Mouse (Mus musculus): ENCODE measurements around the gene Zfp213.

The Zfp213 gene

GRCm38 (mm10) chr17:23572059-23572458 is 8.0 kb upstream of the Zfp213 start:
- no peak for DNase-seq (ENCODE audit: low spot score)

DNA sequence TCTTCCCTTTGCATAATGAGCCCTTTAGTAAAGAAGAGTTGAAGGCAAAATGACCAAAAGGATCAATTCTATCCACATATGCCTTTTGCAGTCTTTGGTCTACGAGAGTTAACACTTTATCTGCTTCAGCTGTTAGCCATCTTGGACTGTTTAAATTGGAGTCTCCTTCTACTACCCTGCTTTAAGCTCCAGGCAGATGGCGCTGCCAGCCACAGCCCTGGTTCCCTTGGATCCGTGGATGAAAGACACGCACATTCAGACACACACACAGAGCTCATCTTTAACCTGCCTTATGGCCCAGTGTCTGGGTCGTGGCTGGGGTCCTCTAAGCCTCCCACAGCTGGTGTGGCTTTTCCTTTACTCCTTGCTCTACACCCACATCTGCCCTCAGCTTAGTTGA is 7.0 kb upstream of the Zfp213 start:
- no peak for DNase-seq (ENCODE audit: low spot score)

DNA sequence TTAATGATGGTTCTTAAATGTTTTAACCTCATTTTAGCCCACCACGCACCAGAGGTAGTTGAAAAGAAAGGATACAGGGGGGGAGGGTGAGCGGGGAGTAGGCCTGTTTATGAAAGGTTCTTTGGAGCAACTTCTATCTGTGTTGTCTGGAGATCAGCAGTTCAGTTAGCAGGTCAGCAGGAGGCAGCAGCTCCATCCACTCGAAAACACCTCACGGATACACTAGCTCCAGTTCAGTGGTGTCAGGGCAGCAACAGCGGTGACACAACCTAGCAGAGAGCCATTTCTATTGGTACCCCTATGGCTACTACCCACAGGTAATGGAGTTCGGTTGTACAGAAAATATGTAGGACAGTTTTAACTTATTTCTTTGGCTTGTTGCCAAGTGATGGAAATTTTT is 6.0 kb upstream of the Zfp213 start:
- DNase-seq (ENCODE audit: low spot score) = peak; percentile 42

GRCm38 (mm10) chr17:23568370-23568769 is 4.3 kb upstream of the Zfp213 start:
- no peak for DNase-seq (ENCODE audit: low spot score)

- no peak for DNase-seq (ENCODE audit: low spot score)
Measured at GRCm38 (mm10) chr17:23566787-23567186, 2.7 kb upstream of the Zfp213 start.

DNA sequence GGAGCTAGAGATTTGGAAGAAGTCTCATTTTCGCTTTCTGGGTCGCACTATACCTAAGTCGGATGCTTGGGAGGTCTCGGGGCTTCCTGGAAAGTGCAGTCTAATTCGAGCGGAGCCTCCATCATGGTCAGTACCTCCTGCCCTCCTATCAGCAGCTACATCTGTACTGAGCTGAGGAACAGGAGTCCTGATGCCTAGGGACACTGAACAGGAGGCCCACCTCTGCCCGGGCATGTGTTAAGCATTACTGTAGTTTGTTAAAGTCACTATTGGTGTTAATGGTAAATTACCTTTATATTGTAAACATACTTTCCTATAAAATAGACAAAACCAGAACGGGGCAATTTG is 304 bp upstream of the Zfp213 start:
- no peak for DNase-seq (ENCODE audit: low spot score)

DNA sequence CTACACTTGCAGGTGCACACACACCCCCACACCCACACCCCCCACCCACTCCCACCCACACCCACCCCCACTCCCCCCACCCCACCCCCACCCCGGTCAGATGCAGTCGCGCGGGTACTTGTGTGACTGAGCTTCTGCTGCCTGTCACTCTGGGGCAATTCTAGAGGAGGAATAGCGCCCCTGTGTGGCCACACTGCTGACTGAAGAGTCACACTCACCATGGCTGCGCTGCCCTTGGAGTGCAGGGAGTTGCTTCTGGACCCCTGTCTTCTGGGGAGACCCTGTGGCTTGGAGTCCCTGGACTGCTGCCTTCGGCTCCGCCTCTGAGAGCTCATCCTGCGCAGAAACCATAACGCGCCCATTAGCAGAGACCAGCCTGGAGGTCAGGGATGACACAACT is 4.3 kb downstream of the Zfp213 start:
- peak; percentile 59 for DNase-seq (ENCODE audit: low spot score)

GRCm38 (mm10) chr17:23555243-23555916 is 8.7 kb downstream of the Zfp213 start:
- no peak for DNase-seq (ENCODE audit: low spot score)

DNA sequence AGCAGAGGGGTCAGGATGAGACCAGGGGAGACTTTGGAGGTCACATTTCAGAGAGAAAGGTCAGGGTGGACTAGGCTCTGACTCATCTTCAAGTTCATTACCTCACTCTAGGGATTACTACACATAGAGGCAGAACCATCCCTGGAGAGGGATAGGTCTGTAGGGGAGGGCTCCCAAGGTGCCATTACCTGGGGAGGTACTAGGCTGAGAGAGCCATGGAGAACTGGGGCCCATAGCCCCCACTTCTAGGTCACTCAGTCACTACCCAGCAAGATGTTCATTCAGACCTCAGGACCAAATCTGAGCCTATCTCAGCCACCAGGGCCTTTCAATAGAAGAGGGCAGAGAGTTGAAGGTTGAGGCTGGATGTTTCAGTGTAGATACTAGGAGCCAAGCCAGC is 9.7 kb downstream of the Zfp213 start:
- DNase-seq (ENCODE audit: low spot score) = no peak

- no peak for DNase-seq (ENCODE audit: low spot score)
Measured at GRCm38 (mm10) chr17:23553634-23554120, 10.4 kb downstream of the Zfp213 start.

DNA sequence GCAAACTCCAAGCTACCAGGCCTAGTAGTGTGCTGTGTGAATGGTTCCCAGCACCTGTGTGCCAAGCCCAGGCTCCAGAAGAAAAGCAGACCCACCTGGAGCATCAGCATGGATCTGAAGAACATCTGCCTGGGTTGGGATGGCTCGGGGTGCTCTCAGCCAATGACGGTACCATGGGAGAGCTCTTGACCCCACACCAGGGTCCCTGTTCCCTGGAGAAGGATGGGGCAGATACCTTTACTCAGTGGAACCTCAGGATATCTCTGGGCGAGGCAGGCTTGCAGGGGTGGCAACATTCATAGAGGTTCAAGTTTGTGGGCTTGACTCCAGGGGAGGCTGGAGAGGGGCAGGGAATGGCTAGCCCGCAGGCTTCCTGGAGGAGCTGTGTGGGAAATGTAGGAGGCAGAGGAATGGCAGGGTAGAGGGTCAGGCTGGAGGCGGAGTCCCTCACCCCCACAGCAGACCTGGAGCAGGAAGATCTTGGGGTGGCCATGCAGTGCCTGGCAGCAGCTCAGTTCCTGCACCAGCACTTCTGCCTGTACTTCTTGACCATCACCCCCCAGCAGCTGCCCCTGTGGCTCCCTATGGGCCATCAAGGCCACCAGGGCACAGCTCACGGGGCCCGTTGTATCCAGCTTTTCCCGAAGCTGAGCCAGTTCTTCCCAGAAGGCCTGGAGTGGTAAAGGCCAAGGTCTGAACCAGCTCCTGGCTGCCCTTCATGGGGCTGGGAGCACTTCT is 11.0 kb downstream of the Zfp213 start:
- DNase-seq (ENCODE audit: low spot score) = no peak

- DNase-seq (ENCODE audit: low spot score) = no peak
Measured at GRCm38 (mm10) chr17:23551963-23552362, 12.1 kb downstream of the Zfp213 start.

- DNase-seq (ENCODE audit: low spot score) = no peak
Measured at GRCm38 (mm10) chr17:23551416-23551815, 12.6 kb downstream of the Zfp213 start.

- no peak for DNase-seq (ENCODE audit: low spot score)
Measured at GRCm38 (mm10) chr17:23550856-23551255, 13.2 kb downstream of the Zfp213 start.

- peak; percentile 92 for DNase-seq (ENCODE audit: low spot score)
Measured at GRCm38 (mm10) chr17:23550188-23550791, 13.7 kb downstream of the Zfp213 start.

DNA sequence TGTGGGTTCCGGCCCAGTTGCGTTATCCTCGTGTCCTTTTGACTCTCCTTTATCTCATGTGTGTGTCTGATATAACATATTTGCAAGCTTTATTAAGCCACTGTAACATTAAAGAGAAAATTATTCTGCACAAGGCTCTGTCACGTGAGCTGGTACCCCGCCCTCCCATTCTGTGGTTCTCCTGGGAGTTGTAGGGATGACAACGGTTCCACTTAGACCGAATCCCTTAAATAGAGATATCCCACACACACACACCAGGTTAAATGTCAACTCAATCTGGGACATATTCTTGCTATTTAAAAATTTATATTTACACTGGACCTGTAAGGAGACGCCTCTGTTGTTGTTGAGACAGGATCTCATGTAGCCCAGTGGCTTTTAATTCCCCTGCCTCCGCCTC is 14.6 kb downstream of the Zfp213 start:
- DNase-seq (ENCODE audit: low spot score) = no peak

GRCm38 (mm10) chr17:23548615-23549014 is 15.4 kb downstream of the Zfp213 start:
- DNase-seq (ENCODE audit: low spot score) = peak; percentile 83

DNA sequence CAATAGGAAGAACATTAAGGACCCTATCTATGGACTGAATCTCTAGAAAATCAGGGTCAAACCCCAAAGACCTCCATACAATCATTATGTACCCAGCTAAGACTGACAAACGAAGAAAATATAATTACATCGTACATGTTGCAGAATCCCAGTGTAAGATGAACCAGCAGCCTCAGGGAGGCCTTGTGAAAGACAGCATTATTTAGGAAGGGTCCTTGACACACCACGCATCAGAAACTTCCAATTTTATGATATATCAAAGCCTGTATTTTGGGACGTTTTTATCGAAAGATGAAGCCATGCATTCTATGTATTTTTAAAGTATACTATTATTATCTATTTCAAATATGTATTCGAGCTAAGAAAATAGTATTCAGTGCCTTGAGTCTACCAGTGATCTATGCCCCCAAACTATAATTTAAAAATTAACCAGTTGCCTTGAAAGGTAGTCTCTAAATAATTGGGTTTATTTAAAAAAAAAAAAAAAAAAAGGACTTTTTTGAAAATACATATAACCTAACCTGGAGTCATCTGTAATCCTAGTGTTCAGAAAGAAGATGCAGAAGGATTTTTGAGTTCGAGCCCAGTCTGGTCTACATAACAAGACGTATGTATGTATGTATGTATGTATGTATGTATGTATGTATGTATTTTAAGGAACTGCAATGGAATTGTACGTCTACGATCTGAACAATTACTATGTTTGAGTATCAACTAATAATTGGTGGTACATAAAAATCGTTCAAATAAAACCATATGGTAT is 16.2 kb downstream of the Zfp213 start:
- DNase-seq (ENCODE audit: low spot score) = no peak

DNA sequence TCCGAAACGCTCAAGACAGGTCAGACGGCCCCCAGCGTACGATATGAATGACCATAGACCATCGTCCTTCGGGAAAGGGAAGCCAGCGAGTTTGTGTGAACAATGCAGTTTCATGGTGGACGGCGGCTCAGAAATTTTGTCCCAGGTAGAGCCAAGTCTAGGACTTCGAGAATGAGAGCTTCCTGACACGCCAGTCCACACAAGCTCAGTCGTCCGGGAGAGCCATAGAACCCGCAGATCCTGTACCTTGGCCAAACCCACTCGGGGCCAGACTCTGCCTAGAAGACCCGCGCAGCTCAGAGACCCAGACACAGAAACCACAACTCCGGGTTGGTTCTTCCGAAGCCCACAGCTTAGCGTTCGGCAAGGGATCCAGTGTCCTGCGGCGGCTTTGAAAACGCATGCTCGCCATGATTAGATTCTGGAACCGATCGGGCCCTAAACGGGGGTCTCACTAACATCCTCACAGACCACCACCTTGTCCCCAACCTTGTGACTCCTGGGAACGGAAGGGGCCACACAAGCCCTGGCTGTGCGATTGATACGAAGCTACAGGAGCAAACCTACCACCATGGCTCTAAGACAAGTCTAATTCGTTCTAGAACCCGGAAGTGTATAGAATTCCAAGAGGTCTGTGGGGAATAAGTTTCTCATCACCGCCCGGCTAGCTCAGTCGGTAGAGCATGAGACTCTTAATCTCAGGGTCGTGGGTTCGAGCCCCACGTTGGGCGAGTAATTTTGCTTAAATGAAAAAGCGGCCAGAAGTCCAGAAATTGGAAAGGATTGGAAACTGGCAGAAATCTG is 17.1 kb downstream of the Zfp213 start:
- peak; percentile 87 for DNase-seq (ENCODE audit: low spot score)

- peak; percentile 75 for DNase-seq (ENCODE audit: low spot score)
Measured at GRCm38 (mm10) chr17:23546333-23546701, 17.7 kb downstream of the Zfp213 start.

- DNase-seq (ENCODE audit: low spot score) = no peak
Measured at GRCm38 (mm10) chr17:23545841-23546240, 18.2 kb downstream of the Zfp213 start.

GRCm38 (mm10) chr17:23544766-23545165 is 19.3 kb downstream of the Zfp213 start:
- DNase-seq (ENCODE audit: low spot score) = no peak
